Mouse (Mus musculus): Measurements from ENCODE around the gene Ifi203. TPM values are rescaled to one million over a fixed set of nuclear protein-coding genes. Genes with fewer than 3 reads are reported as not detected.

Ifi203 gene
- total RNA-seq (2023) = 10 to 100 TPM; 27.7 to 44.0 TPM

GRCm38 (mm10) chr1:173941924-173942779 lies at the start of gene Ifi203, which contains the start of gene Mndal:
Gene Ifi203, minus strand, starts transcription at chr1:173942672.
Gene Mndal, minus strand, starts transcription at chr1:173942491.

GRCm38 (mm10) chr1:173982694-173983305 lies 40.3 kb upstream of the Ifi203 start, which contains the start of gene Ifi202b:
Gene Ifi202b, minus strand, starts transcription at chr1:173982744.

GRCm38 (mm10) chr1:173912548-173913255 lies 29.8 kb downstream of the Ifi203 start, which contains the start of gene Ifi211:
Gene Ifi211, minus strand, starts transcription at chr1:173913046.

Other genes with a start within 250 kb of the Ifi203 start
- gene Ifi207, start 200.9 kb downstream of the Ifi203 start, total RNA-seq (2023) = 10 to 100 TPM; 17.3 to 21.6 TPM
- gene Ifi204, start 175.7 kb downstream of the Ifi203 start, total RNA-seq (2023) = 10 to 100 TPM; 30.6 to 34.3 TPM
- gene Ifi211, start 29.6 kb downstream of the Ifi203 start, total RNA-seq (2023) = 10 to 100 TPM; 16.9 to 21.0 TPM
- gene Mndal, start 181 bp downstream of the Ifi203 start, total RNA-seq (2023) = 10 to 100 TPM; 46.7 to 63.9 TPM
- gene Ifi202b, start 40.1 kb upstream of the Ifi203 start, total RNA-seq (2023) = not detected
- 1 to 10 TPM; 5.3 to 5.8 TPM for gene Ifi205, start 89.1 kb upstream of the Ifi203 start, total RNA-seq (2023)
- gene Olfr433, start 98.0 kb upstream of the Ifi203 start, total RNA-seq (2023) = not detected
- gene Olfr432, start 106.5 kb upstream of the Ifi203 start, total RNA-seq (2023) = not detected
- gene Olfr430, start 123.9 kb upstream of the Ifi203 start, total RNA-seq (2023) = not detected
- gene Olfr429, start 141.7 kb upstream of the Ifi203 start, total RNA-seq (2023) = not detected
- gene Olfr427, start 154.2 kb upstream of the Ifi203 start, total RNA-seq (2023) = not detected
- gene Olfr231, start 178.5 kb upstream of the Ifi203 start, total RNA-seq (2023) = not detected
- not detected for gene Olfr424, start 188.8 kb upstream of the Ifi203 start, total RNA-seq (2023)
- gene Olfr420, start 213.0 kb upstream of the Ifi203 start, total RNA-seq (2023) = not detected
- gene Spta1, start 230.1 kb upstream of the Ifi203 start, total RNA-seq (2023) = 10 to 100 TPM in 1 of 2 experiments, 1 to 10 TPM in 1; 3.8 to 12.3 TPM